In the genomic region with DNA sequence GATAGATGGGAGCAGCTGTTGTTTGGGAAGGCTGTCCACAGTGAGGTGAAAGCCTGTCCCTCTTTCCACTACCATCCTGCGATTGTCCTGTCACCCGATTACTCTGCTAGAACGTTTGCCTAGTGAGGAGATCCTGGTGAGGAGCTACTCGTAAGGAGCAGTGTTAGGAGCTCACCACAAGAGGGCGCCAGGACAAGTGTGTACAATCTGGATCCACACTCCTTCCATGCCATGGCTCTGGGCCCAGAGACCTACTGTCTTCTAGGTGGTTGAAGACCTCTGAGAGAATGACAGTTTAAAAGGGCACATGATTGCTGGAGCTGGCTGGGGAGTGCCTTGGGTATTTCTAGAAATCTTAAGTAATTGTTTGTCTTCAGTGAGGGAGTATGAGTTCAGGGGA, we compare ENCODE assay signal across 9 mouse cellular contexts. TPM values are rescaled to one million over a fixed set of nuclear protein-coding genes. Genes with fewer than 3 reads are reported as not detected.
DNase-seq lines count a peak whose midpoint lies in the region; ATAC-seq and TF ChIP-seq lines count a peak whose summit lies in the region.
"Had no signal": no experiment of that assay in that cellular context is flagged by ENCODE, and none has a peak within 500 bp of the region (broad histone marks: within the 10 kb centered on the region; RNA-seq: fewer than 3 reads in every experiment).

No protein-coding gene starts in this region.

- H3K36me3 ChIP-seq in hindbrain, embryonic 10.5 days = peaks cover 51% of the 10 kb centered on the region
- peaks cover 44% of the 10 kb centered on the region for H3K36me3 ChIP-seq in hindbrain, embryonic 13.5 days
- H3K36me3 ChIP-seq in heart, postnatal 0 days (replicated peaks; ENCODE audit: control insufficient read depth, insufficient read depth, low read length) = peaks cover 8% of the 10 kb centered on the region; the same call in 1 of the 2 replicates

- no peak for TF ChIP-seq EP300 in heart, postnatal 0 days (IDR thresholded peaks at IDR 0.05; ENCODE audit: low read depth)

- peak; percentile 88 for TF ChIP-seq CTCF in cortical plate, adult 2 months (IDR thresholded peaks at IDR 0.05; ENCODE audit: extremely low read depth, insufficient read depth, low read length)
- peak; percentile 91 for TF ChIP-seq CTCF in heart, postnatal 0 days (IDR thresholded peaks at IDR 0.05; ENCODE audit: low read depth)

- TF ChIP-seq POLR2A in cortical plate, adult 2 months (IDR thresholded peaks at IDR 0.05; ENCODE audit: extremely low read depth, insufficient read depth, low read length) = no peak

- no peak overlapping the region for H3K9ac ChIP-seq in hindbrain, embryonic 13.5 days
- H3K9ac ChIP-seq in heart, postnatal 0 days (replicated peaks; ENCODE audit: low read depth, low read length) = no peak overlapping the region
- H3K9ac ChIP-seq: neural tube, embryonic 13.5 days had no signal

- no peak overlapping the region for H3K4me2 ChIP-seq in hindbrain, embryonic 13.5 days
- H3K4me2 ChIP-seq in heart, postnatal 0 days (ENCODE audit: low read depth, low read length) = no peak overlapping the region
- H3K4me2 ChIP-seq: neural tube, embryonic 13.5 days had no signal

- H3K27me3 ChIP-seq in hindbrain, embryonic 10.5 days (ENCODE audit: insufficient read depth, poor library complexity, severe bottlenecking) = no peaks in the 10 kb centered on the region
- no peaks in the 10 kb centered on the region for H3K27me3 ChIP-seq in hindbrain, embryonic 13.5 days
- H3K27me3 ChIP-seq in heart, postnatal 0 days (ENCODE audit: control insufficient read depth, insufficient read depth, low read length) = no peaks in the 10 kb centered on the region
- H3K27me3 ChIP-seq: neural tube, embryonic 13.5 days had no signal

- WGBS in hindbrain, embryonic 10.5 days = 32% methylated on average over 5 of the region's 5 CpGs
- WGBS in hindbrain, embryonic 13.5 days = 39% methylated on average over 5 of the region's 5 CpGs
- 22% methylated on average over 5 of the region's 5 CpGs for WGBS in heart, postnatal 0 days

- no peaks in the 10 kb centered on the region for H3K9me3 ChIP-seq in hindbrain, embryonic 10.5 days
- H3K9me3 ChIP-seq in hindbrain, embryonic 13.5 days = no peaks in the 10 kb centered on the region
- no peaks in the 10 kb centered on the region for H3K9me3 ChIP-seq in heart, postnatal 0 days (replicated peaks; ENCODE audit: control insufficient read depth, low read length)
- H3K9me3 ChIP-seq: neural tube, embryonic 13.5 days had no signal

- peak; percentile 66 for DNase-seq in hindbrain, embryonic 10.5 days (ENCODE audit: low spot score)
- peak; percentile 63 to 71 for DNase-seq in adrenal gland, adult 18-20 months (ENCODE audit: low spot score in 2 of 2)
- peak; percentile 54 for DNase-seq in heart, postnatal 0 days (ENCODE audit: low spot score)
- DNase-seq in layer of hippocampus, postnatal 14 days (ENCODE audit: low spot score in 2 of 2) = peak; percentile 64 to 78
- peak; percentile 80 to 86 for DNase-seq in lung, postnatal 4 days
- DNase-seq in spleen, postnatal 36 days (ENCODE audit: low spot score in 2 of 2) = peak; percentile 34 to 56

- H3K4me3 ChIP-seq in hindbrain, embryonic 10.5 days = no peak overlapping the region
- no peak overlapping the region for H3K4me3 ChIP-seq in hindbrain, embryonic 13.5 days
- H3K4me3 ChIP-seq in cortical plate, adult 2 months (ENCODE audit: insufficient read depth, low read length) = no peak overlapping the region
- H3K4me3 ChIP-seq in heart, postnatal 0 days (ENCODE audit: low read depth, low read length) = no peak overlapping the region
- H3K4me3 ChIP-seq: neural tube, embryonic 13.5 days had no signal

- no peak for ATAC-seq in hindbrain, embryonic 13.5 days (ENCODE audit: low FRiP score)
- ATAC-seq in heart, postnatal 0 days (ENCODE audit: insufficient read depth, low read depth) = no peak

- no peak overlapping the region for H3K27ac ChIP-seq in hindbrain, embryonic 10.5 days
- no peak overlapping the region for H3K27ac ChIP-seq in hindbrain, embryonic 13.5 days
- H3K27ac ChIP-seq in cortical plate, adult 2 months (ENCODE audit: insufficient read depth, low read length) = no peak overlapping the region
- no peak overlapping the region for H3K27ac ChIP-seq in heart, postnatal 0 days (ENCODE audit: low read depth)
- H3K27ac ChIP-seq: neural tube, embryonic 13.5 days had no signal

- H3K4me1 ChIP-seq in hindbrain, embryonic 10.5 days (replicated peaks) = no peaks in the 10 kb centered on the region
- H3K4me1 ChIP-seq in hindbrain, embryonic 13.5 days (replicated peaks) = no peaks in the 10 kb centered on the region
- peaks cover 6% of the 10 kb centered on the region; the same call in 1 of the 2 replicates for H3K4me1 ChIP-seq in cortical plate, adult 2 months (ENCODE audit: control insufficient read depth, insufficient read depth, low read length)
- peaks cover 13% of the 10 kb centered on the region for H3K4me1 ChIP-seq in heart, postnatal 0 days (ENCODE audit: control insufficient read depth, insufficient read depth)
- H3K4me1 ChIP-seq: neural tube, embryonic 13.5 days had no signal

RNA-seq across cellular contexts. Expression of a gene that starts 12.0 kb away (rescaled TPM):
- polyA plus RNA-seq in hindbrain, embryonic 10.5 days (2016; fragmentation: Nextera tagmentation; extraction: Ambion mirVana) = 0.29 and 0.39 TPM in 2 replicates
- polyA plus RNA-seq in hindbrain, embryonic 13.5 days (2015; fragmentation: Nextera tagmentation; extraction: Ambion mirVana) = 0.97 and 1.00 TPM in 2 replicates
- 1 to 10 TPM; 2.5 to 6.0 TPM for total RNA-seq in adrenal gland, adult 18-20 months (2021)
- polyA plus RNA-seq in cortical plate, adult 2 months (2012; rRNA removed) = 2.5 and 3.0 TPM in 2 replicates
- 3.7 and 10.3 TPM in 2 replicates for total RNA-seq in heart, postnatal 0 days (2014; rRNA removed; ENCODE audit: low replicate concordance)
- 6.8 and 7.2 TPM in 2 replicates for polyA plus RNA-seq in heart, postnatal 0 days (2015; fragmentation: Nextera tagmentation; extraction: Ambion mirVana)
- 1 to 10 TPM; 1.9 to 2.1 TPM for total RNA-seq in layer of hippocampus, postnatal 14 days (2021)

RNA-seq across cellular contexts. Expression of a gene that starts 19.2 kb away (rescaled TPM):
- polyA plus RNA-seq in hindbrain, embryonic 10.5 days (2016; fragmentation: Nextera tagmentation; extraction: Ambion mirVana) = not detected in 2 replicates
- not detected in 2 replicates for polyA plus RNA-seq in hindbrain, embryonic 13.5 days (2015; fragmentation: Nextera tagmentation; extraction: Ambion mirVana)
- 10 to 100 TPM in 1 of 2 experiments, 1 to 10 TPM in 1; 2.8 to 15.2 TPM for total RNA-seq in adrenal gland, adult 18-20 months (2021)
- polyA plus RNA-seq in cortical plate, adult 2 months (2012; rRNA removed) = 0.04 and 0.09 TPM in 2 replicates
- 2.2 and 2.5 TPM in 2 replicates for total RNA-seq in heart, postnatal 0 days (2014; rRNA removed; ENCODE audit: low replicate concordance)
- 0.61 and 1.0 TPM in 2 replicates for polyA plus RNA-seq in heart, postnatal 0 days (2015; fragmentation: Nextera tagmentation; extraction: Ambion mirVana)
- not detected for total RNA-seq in layer of hippocampus, postnatal 14 days (2021)
- polyA plus RNA-seq: neural tube, embryonic 13.5 days had no signal

RNA-seq across cellular contexts. Expression of a gene that starts 41.7 kb away (rescaled TPM):
- 22.4 and 26.3 TPM in 2 replicates for polyA plus RNA-seq in hindbrain, embryonic 10.5 days (2016; fragmentation: Nextera tagmentation; extraction: Ambion mirVana)
- 20.6 and 22.6 TPM in 2 replicates for polyA plus RNA-seq in hindbrain, embryonic 13.5 days (2015; fragmentation: Nextera tagmentation; extraction: Ambion mirVana)
- 10 to 100 TPM; 16.9 to 25.7 TPM for total RNA-seq in adrenal gland, adult 18-20 months (2021)
- polyA plus RNA-seq in cortical plate, adult 2 months (2012; rRNA removed) = 36.5 and 38.4 TPM in 2 replicates
- total RNA-seq in heart, postnatal 0 days (2014; rRNA removed; ENCODE audit: low replicate concordance) = 4.7 and 9.5 TPM in 2 replicates
- polyA plus RNA-seq in heart, postnatal 0 days (2015; fragmentation: Nextera tagmentation; extraction: Ambion mirVana) = 9.2 and 9.9 TPM in 2 replicates
- 10 to 100 TPM; 18.2 to 20.3 TPM for total RNA-seq in layer of hippocampus, postnatal 14 days (2021)

RNA-seq across cellular contexts. Expression of a gene that starts 56.5 kb away (rescaled TPM):
- 0.37 and 0.49 TPM in 2 replicates for polyA plus RNA-seq in hindbrain, embryonic 10.5 days (2016; fragmentation: Nextera tagmentation; extraction: Ambion mirVana)
- 1.0 and 1.3 TPM in 2 replicates for polyA plus RNA-seq in hindbrain, embryonic 13.5 days (2015; fragmentation: Nextera tagmentation; extraction: Ambion mirVana)
- total RNA-seq in adrenal gland, adult 18-20 months (2021) = under 1 TPM; 0.74 to 0.96 TPM
- polyA plus RNA-seq in cortical plate, adult 2 months (2012; rRNA removed) = 33.1 and 33.5 TPM in 2 replicates
- 0.66 and 2.4 TPM in 2 replicates for total RNA-seq in heart, postnatal 0 days (2014; rRNA removed; ENCODE audit: low replicate concordance)
- 0.49 and 0.72 TPM in 2 replicates for polyA plus RNA-seq in heart, postnatal 0 days (2015; fragmentation: Nextera tagmentation; extraction: Ambion mirVana)
- 10 to 100 TPM; 18.2 to 19.0 TPM for total RNA-seq in layer of hippocampus, postnatal 14 days (2021)
